In genomic region chr14:121330090-121330408, GRCm38 (mm10) we compare ENCODE assay signal across 22 mouse cellular contexts. TPM values are rescaled to one million over a fixed set of nuclear protein-coding genes. Genes with fewer than 3 reads are reported as not detected.
DNase-seq lines count a peak whose midpoint lies in the region; ATAC-seq and TF ChIP-seq lines count a peak whose summit lies in the region.
"Had no signal": no experiment of that assay in that cellular context is flagged by ENCODE, and none has a peak within 500 bp of the region (broad histone marks: within the 10 kb centered on the region; RNA-seq: fewer than 3 reads in every experiment).

No protein-coding gene starts in this region.

- no peaks in the 10 kb centered on the region for H3K9me3 ChIP-seq in CH12.LX (replicated peaks; ENCODE audit: low read length)
- H3K9me3 ChIP-seq in midbrain, embryonic 10.5 days (replicated peaks): no peaks in the 10 kb centered on the region
- H3K9me3 ChIP-seq: embryonic facial prominence, embryonic 10.5 days; embryonic facial prominence, embryonic 12.5 days; forebrain, embryonic 13.5 days; forebrain, embryonic 15.5 days had no signal

- peak overlapping the region in 2 of 3 experiments; percentile 33 to 47 for H3K4me3 ChIP-seq in CH12.LX (replicated peaks in 1 of 3; ENCODE audit: low read depth in 2 of 3, low read length in 2 of 3, poor library complexity in 1 of 3)
- no peak overlapping the region for H3K4me3 ChIP-seq in midbrain, embryonic 10.5 days
- H3K4me3 ChIP-seq: embryonic facial prominence, embryonic 10.5 days; embryonic facial prominence, embryonic 12.5 days; forebrain, embryonic 13.5 days; forebrain, embryonic 15.5 days had no signal

- dilution Hi-C loops in CH12.LX (cut with MboI; ENCODE audit: extremely low pct_ligation_motif_present, extremely low pct_unique_long_range_greater_than_20kb, low sequenced_read_pairs): no loop called here

- no peak for TF ChIP-seq EP300 in CH12.LX (IDR thresholded peaks at IDR 0.05; ENCODE audit: low read length)

- no peak for TF ChIP-seq RAD21 in CH12.LX (IDR thresholded peaks at IDR 0.05; ENCODE audit: low read depth, low read length)

- 91% methylated on average over 3 of the region's 3 CpGs for WGBS in midbrain, embryonic 10.5 days

- peak overlapping the region; percentile 96 for H3K27ac ChIP-seq in CH12.LX (ENCODE audit: insufficient read depth, low read depth)
- H3K27ac ChIP-seq in midbrain, embryonic 10.5 days (replicated peaks): no peak overlapping the region
- H3K27ac ChIP-seq: embryonic facial prominence, embryonic 10.5 days; forebrain, embryonic 13.5 days; forebrain, embryonic 15.5 days had no signal

- H3K4me1 ChIP-seq in CH12.LX (ENCODE audit: control insufficient read depth in 1 of 2, insufficient read depth in 2 of 2): peaks cover 35 to 90% of the 10 kb centered on the region in 2 experiments
- peaks cover 5% of the 10 kb centered on the region; the same call in 1 of the 2 replicates for H3K4me1 ChIP-seq in midbrain, embryonic 10.5 days
- H3K4me1 ChIP-seq: forebrain, embryonic 13.5 days; forebrain, embryonic 15.5 days had no signal

- H3K36me3 ChIP-seq in CH12.LX (replicated peaks in 1 of 2; ENCODE audit: control insufficient read depth in 1 of 2, insufficient read depth in 1 of 2, low read length in 1 of 2): peaks cover 11 to 56% of the 10 kb centered on the region in 2 experiments
- H3K36me3 ChIP-seq in midbrain, embryonic 10.5 days: peaks cover 17% of the 10 kb centered on the region
- H3K36me3 ChIP-seq: embryonic facial prominence, embryonic 12.5 days; forebrain, embryonic 15.5 days had no signal

- ATAC-seq in inflammation-experienced regulatory T-cells, adult 6 months: peak; percentile 53
- ATAC-seq: forebrain, embryonic 13.5 days; forebrain, embryonic 15.5 days; forebrain, postnatal 0 days had no signal

- TF ChIP-seq CTCF in CH12.LX (conservative IDR thresholded peaks at IDR 0.05 in 1 of 2, IDR thresholded peaks at IDR 0.05 in 1 of 2; ENCODE audit: low read depth in 2 of 2, low read length in 2 of 2): no peak

- no peak for TF ChIP-seq POLR2A in CH12.LX (IDR thresholded peaks at IDR 0.05; ENCODE audit: low read depth, low read length)

- in situ Hi-C loops in CH12.LX (cut with MboI; ENCODE audit: low pct_ligation_motif_present, low pct_unique_long_range_greater_than_20kb, low sequenced_read_pairs): no loop called here

- peak; percentile 41 for DNase-seq in CD4-positive, CD25-positive, alpha-beta regulatory T cell, adult 2 months (ENCODE audit: low read depth, low spot score)
- DNase-seq in CH12.LX (ENCODE audit: extremely low read depth) (no peak), ZHBTc4 (ENCODE audit: low read depth, low spot score) (peak; percentile 36)
- no peak for DNase-seq in testis, postnatal 10 days (ENCODE audit: low spot score)
- DNase-seq in layer of hippocampus, postnatal 36 days: no peak
- DNase-seq in kidney, adult 11 months: no peak
- no peak for DNase-seq in midbrain, embryonic 10.5 days (ENCODE audit: low spot score)
- DNase-seq: adrenal gland, adult 8-10 months; adrenal gland, postnatal 14 days; adrenal gland, postnatal 36 days; B cell, adult 2 months; cerebellum, adult 11-12 months; cerebellum, adult 2 months; cerebellum, adult 9-10 months; cerebellum, postnatal 10 days; cerebellum, postnatal 25 days; forebrain, postnatal 0 days had no signal

- no peaks in the 10 kb centered on the region for H3K27me3 ChIP-seq in CH12.LX (replicated peaks)
- H3K27me3 ChIP-seq in midbrain, embryonic 10.5 days (ENCODE audit: low read depth, poor library complexity, severe bottlenecking): no peaks in the 10 kb centered on the region
- H3K27me3 ChIP-seq: embryonic facial prominence, embryonic 12.5 days; forebrain, embryonic 13.5 days; forebrain, embryonic 15.5 days had no signal

- peak overlapping the region; percentile 85 for H3K4me2 ChIP-seq in CH12.LX (ENCODE audit: insufficient read depth, low read depth, poor library complexity, severe bottlenecking)
- H3K4me2 ChIP-seq: embryonic facial prominence, embryonic 12.5 days; forebrain, embryonic 13.5 days; forebrain, embryonic 15.5 days had no signal

- H3K9ac ChIP-seq in CH12.LX (ENCODE audit: insufficient read depth, low read depth): no peak overlapping the region; the same call in 1 of the 2 replicates
- H3K9ac ChIP-seq: embryonic facial prominence, embryonic 12.5 days; forebrain, embryonic 13.5 days; forebrain, embryonic 15.5 days; forebrain, postnatal 0 days had no signal

- H3K79me2 ChIP-seq in CH12.LX (replicated peaks; ENCODE audit: control insufficient read depth, extremely low read depth, insufficient read depth, poor library complexity, severe bottlenecking): peaks cover 94% of the 10 kb centered on the region

TF ChIP-seq in CH12.LX, 34 proteins besides CTCF, POLR2A, EP300 and RAD21:
- TF ChIP-seq MEF2A (IDR thresholded peaks at IDR 0.05; ENCODE audit: borderline replicate concordance, low read depth, low read length): no peak
- TF ChIP-seq JUND (conservative IDR thresholded peaks at IDR 0.05; ENCODE audit: low read depth, low read length): no peak
- TF ChIP-seq GABPA (IDR thresholded peaks at IDR 0.05; ENCODE audit: insufficient replicate concordance, low read depth, low read length): no peak
- TF ChIP-seq ZMIZ1 (IDR thresholded peaks at IDR 0.05; ENCODE audit: low read depth, low read length): no peak; the same call in 1 of the 2 replicates
- no peak for TF ChIP-seq PAX5 (IDR thresholded peaks at IDR 0.05; ENCODE audit: low read length)
- no peak for TF ChIP-seq ZC3H11A (IDR thresholded peaks at IDR 0.05; ENCODE audit: low read depth, low read length)
- no peak for TF ChIP-seq ELF1 (IDR thresholded peaks at IDR 0.05; ENCODE audit: low read depth, low read length)
- no peak for TF ChIP-seq ZNF384 (IDR thresholded peaks at IDR 0.05; ENCODE audit: low read depth, low read length)
- no peak for TF ChIP-seq BHLHE40 (IDR thresholded peaks at IDR 0.05; ENCODE audit: low read depth, low read length)
- TF ChIP-seq ETS1 (conservative IDR thresholded peaks at IDR 0.05; ENCODE audit: low read depth, low read length): no peak
- TF ChIP-seq CHD1 (IDR thresholded peaks at IDR 0.05; ENCODE audit: low read depth, low read length): peak; percentile 71; the same call in 1 of the 2 replicates
- peak; percentile 55; the same call in 1 of the 2 replicates for TF ChIP-seq HCFC1 (IDR thresholded peaks at IDR 0.05; ENCODE audit: low read depth, low read length)
- no peak for TF ChIP-seq MAFK (IDR thresholded peaks at IDR 0.05; ENCODE audit: insufficient replicate concordance, low read length)
- TF ChIP-seq MYC (IDR thresholded peaks at IDR 0.05; ENCODE audit: low read depth, low read length): no peak
- TF ChIP-seq MXI1 (IDR thresholded peaks at IDR 0.05; ENCODE audit: low read depth, low read length): no peak; the same call in none of the 2 replicates
- TF ChIP-seq IRF4 (IDR thresholded peaks at IDR 0.05; ENCODE audit: low read depth, low read length): no peak
- TF ChIP-seq KAT2A (IDR thresholded peaks at IDR 0.05; ENCODE audit: insufficient replicate concordance, low read length): no peak
- TF ChIP-seq E2F4 (IDR thresholded peaks at IDR 0.05; ENCODE audit: insufficient replicate concordance, low read depth, low read length): no peak
- peak; percentile 35; the same call in 1 of the 2 replicates for TF ChIP-seq SIN3A (IDR thresholded peaks at IDR 0.05; ENCODE audit: low read length)
- no peak for TF ChIP-seq UBTF (IDR thresholded peaks at IDR 0.05; ENCODE audit: low read depth, low read length)
- peak; percentile 14; the same call in 1 of the 2 replicates for TF ChIP-seq NELFE (IDR thresholded peaks at IDR 0.05; ENCODE audit: low read depth, low read length)
- TF ChIP-seq NRF1 (IDR thresholded peaks at IDR 0.05; ENCODE audit: low read depth, low read length): 0 out of 2 replicates have a peak, but pooled peaks have one; percentile 31
- TF ChIP-seq USF1 (IDR thresholded peaks at IDR 0.05; ENCODE audit: low read depth, low read length): no peak; the same call in 1 of the 2 replicates
- TF ChIP-seq CHD2 (IDR thresholded peaks at IDR 0.05; ENCODE audit: low read length): 0 out of 2 replicates have a peak, but pooled peaks have one; percentile 9
- no peak for TF ChIP-seq MAX (IDR thresholded peaks at IDR 0.05; ENCODE audit: low read length)
- TF ChIP-seq MAZ (IDR thresholded peaks at IDR 0.05; ENCODE audit: low read depth, low read length): peak; percentile 17; the same call in 1 of the 2 replicates
- TF ChIP-seq JUN (IDR thresholded peaks at IDR 0.05; ENCODE audit: insufficient read depth, low read depth, low read length): no peak; the same call in 1 of the 2 replicates
- TF ChIP-seq ZKSCAN1 (IDR thresholded peaks at IDR 0.05; ENCODE audit: borderline replicate concordance, low read depth, low read length): no peak

RNA-seq across cellular contexts. Expression of gene Stk24, which starts 49.8 kb away (rescaled TPM):
- total RNA-seq in CH12.LX (2012; rRNA removed) (52.7 and 61.1 TPM in 2 replicates), CH12.LX (2014; rRNA removed) (35.5 and 43.3 TPM in 2 replicates)
- polyA plus RNA-seq in CH12.LX (2012; ENCODE audit: insufficient read length, low read depth): 88.7 and 96.7 TPM in 2 replicates
- polyA plus RNA-seq in inflammation-experienced regulatory T-cells, adult 6 months (2017; shearing (Covaris generic)): 10 to 100 TPM; 54.0 to 65.8 (median 54.6) TPM
- 10 to 100 TPM; 57.3 to 62.1 TPM for total RNA-seq in layer of hippocampus, postnatal 36 days (2021)
- polyA plus RNA-seq in midbrain, embryonic 10.5 days (2016; fragmentation: Nextera tagmentation; extraction: Ambion mirVana): 35.0 and 36.8 TPM in 2 replicates

Comparison
In these comparisons a context has a peak if more than half of its experiments do, and no peak if none do; other contexts are left out.
1. DNase-seq: peak in CD4-positive, CD25-positive, alpha-beta regulatory T cell, adult 2 months (single experiment) and ZHBTc4 (single experiment); none in CH12.LX (single experiment), testis, postnatal 10 days (single experiment), layer of hippocampus, postnatal 36 days (0 of 2), kidney, adult 11 months (single experiment) and midbrain, embryonic 10.5 days (single experiment).